Mouse (Mus musculus) intestine, embryonic 14.5 days (tissue): ENCODE results near the gene Gata3. TPM values are rescaled to one million over a fixed set of nuclear protein-coding genes. Genes with fewer than 3 reads are reported as not detected.

Experiments
- ATAC-seq: fragments of 200-750 bp; cut with Nextera tagmentation; replicated peaks from 2 replicates; pipeline ENCODE4 v1.8.0; 2017; ENCODE audit warnings: low read depth, moderate number of reproducible peaks, moderate TSS enrichment, moderate library complexity; ENCODE audit not compliant: low FRiP score, low TSS enrichment
- DNase-seq: peaks from one replicate; pipeline ENCODE4 v3.0.0-alpha.2; 2018; ENCODE audit warnings: low spot score
- H3K27ac ChIP-seq: fragments of 300-500 bp; sonication (generic); 2 replicates; pipeline ENCODE4 v1.5.1; 2014; ENCODE audit warnings: low read depth, mild to moderate bottlenecking, control low read depth
- H3K27me3 ChIP-seq: fragments of 300-500 bp; sonication (generic); replicated peaks from 2 replicates; pipeline ENCODE4 v1.6.1; 2014; ENCODE audit warnings: low read length, control low read depth; ENCODE audit not compliant: control insufficient read depth, insufficient read depth
- H3K36me3 ChIP-seq: fragments of 300-500 bp; sonication (generic); 2 replicates; pipeline ENCODE4 v1.6.1; 2014; ENCODE audit warnings: low read length, control low read depth; ENCODE audit not compliant: control insufficient read depth, insufficient read depth
- H3K4me1 ChIP-seq: fragments of 300-500 bp; sonication (generic); replicated peaks from 2 replicates; pipeline ENCODE4 v1.6.1; 2014; ENCODE audit warnings: low read length, control low read depth, mixed read lengths; ENCODE audit not compliant: control insufficient read depth, insufficient read depth
- H3K4me2 ChIP-seq: fragments of 300-500 bp; sonication (generic); 2 replicates; pipeline ENCODE4 v1.6.1; 2014; ENCODE audit warnings: low read length
- H3K4me3 ChIP-seq: fragments of 300-500 bp; sonication (generic); 2 replicates; pipeline ENCODE4 v1.5.1; 2014; ENCODE audit warnings: low read depth, low read length, control low read depth, mixed read lengths
- H3K9ac ChIP-seq: fragments of 300-500 bp; sonication (generic); 2 replicates; pipeline ENCODE4 v1.6.1; 2014; ENCODE audit warnings: mild to moderate bottlenecking, low read length
- H3K9me3 ChIP-seq: fragments of 300-500 bp; sonication (generic); 2 replicates; pipeline ENCODE4 v1.6.1; 2016; ENCODE audit warnings: low read length, control low read depth; ENCODE audit not compliant: control insufficient read depth
- WGBS: fragments of 180-500 bp; shearing (Covaris S2); extraction: QIAGEN DNeasy Blood & Tissue Kit; methylation state at CpG from one replicate; pipeline ENCODE4 v1.1.7; 2014; 5-methylcytosine and 5-hydroxymethylcytosine counted together
- polyA plus RNA-seq: library from polyadenylated mRNA; unstranded; fragments of >200 nt; fragmentation: Nextera tagmentation; extraction: Ambion mirVana; gene quantifications from 2 replicates; pipeline ENCODE4 v1.2.1, GENCODE M21; 2014

Gata3 gene
- polyA plus RNA-seq, 1 experiment from 2014 or later = 1.8 TPM

- peaks cover 5% of the 10 kb centered on the region; the same call in 1 of the 2 replicates for H3K4me1 ChIP-seq
- no peaks in the 10 kb centered on the region for H3K9me3 ChIP-seq
- H3K27ac ChIP-seq = no peak overlapping the region
- ATAC-seq (no peak), DNase-seq (peak; percentile 84)
- no peak overlapping the region for H3K4me2 ChIP-seq
- under 1% methylated on average over 43 of the region's 43 CpGs for WGBS
- H3K9ac ChIP-seq = no peak overlapping the region
- peak overlapping the region; percentile 23; the same call in 1 of the 2 replicates for H3K4me3 ChIP-seq
- H3K36me3 ChIP-seq = no peaks in the 10 kb centered on the region
- peaks cover 100% of the 10 kb centered on the region for H3K27me3 ChIP-seq
These were observed 6.7 kb downstream of the Gata3 start for GRCm38 (mm10) chr2:9882926-9883802.

GRCm38 (mm10) chr2:9882371-9882925 lies 7.4 kb downstream of the Gata3 start:
- Histone ChIP-seq H3K9ac (no peak overlapping the region), H3K4me3 (peak overlapping the region; percentile 23), H3K27me3 (peaks cover 100% of the 10 kb centered on the region), H3K4me1 (peaks cover 8% of the 10 kb centered on the region; the same call in 1 of the 2 replicates), H3K27ac (no peak overlapping the region), H3K36me3 (no peaks in the 10 kb centered on the region), H3K4me2 (peak overlapping the region; percentile 33), H3K9me3 (no peaks in the 10 kb centered on the region)
- ATAC-seq = no peak
- under 1% methylated on average over 39 of the region's 39 CpGs for WGBS
- DNase-seq = peak; percentile 79

GRCm38 (mm10) chr2:9881611-9882023 lies 8.2 kb downstream of the Gata3 start:
- DNase-seq (peak; percentile 77), ATAC-seq (no peak)
- Histone ChIP-seq H3K4me3 (peak overlapping the region; percentile 29), H3K27ac (no peak overlapping the region), H3K27me3 (peaks cover 100% of the 10 kb centered on the region), H3K4me2 (peak overlapping the region; percentile 51), H3K4me1 (peaks cover 8% of the 10 kb centered on the region; the same call in 1 of the 2 replicates), H3K9ac (no peak overlapping the region), H3K36me3 (no peaks in the 10 kb centered on the region), H3K9me3 (no peaks in the 10 kb centered on the region)
- WGBS = 2% methylated on average over 13 of the region's 13 CpGs

- Histone ChIP-seq H3K4me1 (peaks cover 8% of the 10 kb centered on the region; the same call in 1 of the 2 replicates), H3K27ac (no peak within 1 kb of the TSS)
- 0% methylated on average over 31 of the region's 35 CpGs for WGBS
These were observed 8.7 kb downstream of the Gata3 start, which contains the start of gene 4930412O13Rik for GRCm38 (mm10) chr2:9881051-9881591. 4930412O13Rik (plus strand) TSS chr2:9881252.

GRCm38 (mm10) chr2:9880271-9880670 lies 9.6 kb downstream of the Gata3 start:
- no peak overlapping the region for H3K9ac ChIP-seq
- H3K36me3 ChIP-seq = no peaks in the 10 kb centered on the region
- H3K9me3 ChIP-seq = no peaks in the 10 kb centered on the region
- H3K4me1 ChIP-seq = peaks cover 8% of the 10 kb centered on the region; the same call in 1 of the 2 replicates
- no peak overlapping the region for H3K4me3 ChIP-seq
- no peak overlapping the region for H3K27ac ChIP-seq
- peaks cover 100% of the 10 kb centered on the region for H3K27me3 ChIP-seq
- ATAC-seq (no peak), DNase-seq (no peak)
- 5% methylated on average over 11 of the region's 11 CpGs for WGBS
- H3K4me2 ChIP-seq = no peak overlapping the region

More at GRCm38 (mm10) chr2:9881051-9881591, 8.7 kb downstream of the Gata3 start, which contains the start of gene 4930412O13Rik:
- no peak for DNase-seq
- H3K9me3 ChIP-seq = no peaks in the 10 kb centered on the region
- no peaks in the 10 kb centered on the region for H3K36me3 ChIP-seq
- H3K9ac ChIP-seq = 0 out of 2 replicates have a peak within 1 kb of the TSS, but pooled peaks have one; percentile 20
- H3K4me3 ChIP-seq = peak within 1 kb of the TSS; percentile 29
- ATAC-seq = no peak
- peaks cover 100% of the 10 kb centered on the region for H3K27me3 ChIP-seq
- peak within 1 kb of the TSS; percentile 51 for H3K4me2 ChIP-seq

- Histone ChIP-seq H3K36me3 (no peaks in the 10 kb centered on the region), H3K4me1 (peaks cover 8% of the 10 kb centered on the region; the same call in 1 of the 2 replicates), H3K4me2 (peak overlapping the region; percentile 94), H3K9me3 (no peaks in the 10 kb centered on the region), H3K27ac (no peak overlapping the region), H3K4me3 (peak overlapping the region; percentile 47), H3K9ac (no peak overlapping the region), H3K27me3 (peaks cover 100% of the 10 kb centered on the region)
- under 1% methylated on average over 21 of the region's 21 CpGs for WGBS
- DNase-seq = peak; percentile 92
- peak; percentile 93 for ATAC-seq
These were observed 10.3 kb downstream of the Gata3 start for GRCm38 (mm10) chr2:9879493-9879892.

- whole genome bisulfite sequencing = under 1% methylated on average over 22 of the region's 22 CpGs
- no peak overlapping the region for H3K9ac ChIP-seq
- DNase-seq (no peak), ATAC-seq (peak; percentile 17; the same call in 1 of the 2 replicates)
- H3K27me3 ChIP-seq = peaks cover 100% of the 10 kb centered on the region
- H3K36me3 ChIP-seq = no peaks in the 10 kb centered on the region
- H3K4me3 ChIP-seq = peak overlapping the region; percentile 47
- no peaks in the 10 kb centered on the region for H3K9me3 ChIP-seq
- H3K4me2 ChIP-seq = peak overlapping the region; percentile 94
- H3K4me1 ChIP-seq = peaks cover 8% of the 10 kb centered on the region; the same call in 1 of the 2 replicates
- H3K27ac ChIP-seq = no peak overlapping the region
These were observed 10.7 kb downstream of the Gata3 start for GRCm38 (mm10) chr2:9879092-9879491.

GRCm38 (mm10) chr2:9878564-9879081 lies 11.2 kb downstream of the Gata3 start:
- no peak overlapping the region for H3K27ac ChIP-seq
- H3K27me3 ChIP-seq = peaks cover 100% of the 10 kb centered on the region
- H3K4me1 ChIP-seq = peaks cover 8% of the 10 kb centered on the region; the same call in 1 of the 2 replicates
- H3K4me2 ChIP-seq = peak overlapping the region; percentile 94
- DNase-seq (peak; percentile 74), ATAC-seq (peak; percentile 21; the same call in 1 of the 2 replicates)
- no peaks in the 10 kb centered on the region for H3K9me3 ChIP-seq
- H3K36me3 ChIP-seq = no peaks in the 10 kb centered on the region
- 1% methylated on average over 31 of the region's 33 CpGs for WGBS
- peak overlapping the region; percentile 47 for H3K4me3 ChIP-seq
- peak overlapping the region; percentile 20; the same call in 1 of the 2 replicates for H3K9ac ChIP-seq
